In genomic region chr7:102369661-102370060, GRCm38 (mm10) we compare ENCODE assay signal across 8 mouse cellular contexts.
DNase-seq lines count a peak whose midpoint lies in the region; ATAC-seq and TF ChIP-seq lines count a peak whose summit lies in the region.

No protein-coding gene starts in this region.

- no peak overlapping the region for H3K9ac ChIP-seq in liver, embryonic 11.5 days (ENCODE audit: low read depth, low read length)

- no peak for ATAC-seq in liver, embryonic 11.5 days (replicated peaks; ENCODE audit: low FRiP score)

- H3K27me3 ChIP-seq in liver, embryonic 11.5 days (replicated peaks; ENCODE audit: control insufficient read depth, insufficient read depth, low read length), result no peaks in the 10 kb centered on the region

- no peak overlapping the region for H3K27ac ChIP-seq in liver, embryonic 11.5 days (ENCODE audit: low read depth, low read length)
- H3K27ac ChIP-seq in layer of hippocampus, adult 2 months, result no peak overlapping the region

- WGBS in liver, embryonic 11.5 days, result 49% methylated on average over 4 of the region's 4 CpGs

- no peaks in the 10 kb centered on the region for H3K9me3 ChIP-seq in liver, embryonic 11.5 days (ENCODE audit: control insufficient read depth, low read length)

- peak; percentile 32 for TF ChIP-seq CTCF in layer of hippocampus, adult 2 months (conservative IDR thresholded peaks at IDR 0.05)

- DNase-seq in liver, result peak; percentile 27
- DNase-seq in liver, embryonic 11.5 days (ENCODE audit: low spot score), result no peak
- peak; percentile 91 for DNase-seq in cerebellum, adult 11-12 months
- DNase-seq in frontal cortex, postnatal 14 days (ENCODE audit: low spot score in 2 of 2), result peak; percentile 68
- peak; percentile 88 for DNase-seq in layer of hippocampus, adult 2 months (ENCODE audit: low spot score in 2 of 2)
- DNase-seq in lung, postnatal 25 days (ENCODE audit: low spot score), result peak; percentile 21
- no peak for DNase-seq in ovary, postnatal 14 days (ENCODE audit: low spot score)
- DNase-seq in spleen, adult 12 weeks (ENCODE audit: low spot score), result no peak

- no peaks in the 10 kb centered on the region for H3K36me3 ChIP-seq in liver, embryonic 11.5 days (ENCODE audit: control insufficient read depth, insufficient read depth, low read length)

- peaks cover 10% of the 10 kb centered on the region for H3K4me1 ChIP-seq in liver, embryonic 11.5 days (replicated peaks; ENCODE audit: control insufficient read depth, insufficient read depth, low read length)

- H3K4me3 ChIP-seq in liver, embryonic 11.5 days (ENCODE audit: low read depth, low read length), result no peak overlapping the region
- H3K4me3 ChIP-seq in layer of hippocampus, adult 2 months, result no peak overlapping the region

- H3K4me2 ChIP-seq in liver, embryonic 11.5 days, result no peak overlapping the region

Comparison
In these comparisons a context has a peak if more than half of its experiments do, and no peak if none do; other contexts are left out.
1. DNase-seq: peak in liver (single experiment), cerebellum, adult 11-12 months (single experiment), frontal cortex, postnatal 14 days (2 of 2), layer of hippocampus, adult 2 months (2 of 2) and lung, postnatal 25 days (single experiment); none in liver, embryonic 11.5 days (single experiment), ovary, postnatal 14 days (single experiment) and spleen, adult 12 weeks (single experiment).